Mouse (Mus musculus): ENCODE measurements around the gene Adprhl2. TPM values are rescaled to one million over a fixed set of nuclear protein-coding genes. Genes with fewer than 3 reads are reported as not detected.

The Adprhl2 gene
- polyA plus RNA-seq, 1 experiment from 2014 or later, result 44.6 TPM

- WGBS, result 76% methylated on average over 8 of the region's 8 CpGs
- Histone ChIP-seq H3K4me2 (ENCODE audit: low read depth, low read length) (no peak overlapping the region), H3K36me3 (replicated peaks; ENCODE audit: control insufficient read depth, insufficient read depth, low read depth, low read length) (no peaks in the 10 kb centered on the region), H3K27me3 (ENCODE audit: control insufficient read depth, insufficient read depth, low read length) (peaks cover 16% of the 10 kb centered on the region), H3K27ac (replicated peaks; ENCODE audit: low read depth, low read length) (no peak overlapping the region), H3K9me3 (replicated peaks; ENCODE audit: control insufficient read depth, low read length) (no peaks in the 10 kb centered on the region), H3K9ac (replicated peaks; ENCODE audit: low read length) (no peak overlapping the region), H3K4me3 (ENCODE audit: low read depth, low read length) (no peak overlapping the region), H3K4me1 (ENCODE audit: control insufficient read depth, insufficient read depth, low read length) (0 out of 2 replicates have a peak, but pooled peaks cover 2% of the 10 kb centered on the region)
- DNase-seq (ENCODE audit: low spot score), result no peak
- no peak for ATAC-seq (replicated peaks; ENCODE audit: insufficient number of reproducible peaks, low FRiP score, low TSS enrichment, low read depth)
Measured at GRCm38 (mm10) chr4:126290314-126290713, 31.2 kb downstream of the Adprhl2 start.

GRCm38 (mm10) chr4:126288085-126288666, 33.3 kb downstream of the Adprhl2 start:
- no peak for DNase-seq (ENCODE audit: low spot score)
- Histone ChIP-seq H3K4me1 (ENCODE audit: control insufficient read depth, insufficient read depth, low read length) (0 out of 2 replicates have a peak, but pooled peaks cover 2% of the 10 kb centered on the region), H3K27ac (replicated peaks; ENCODE audit: low read depth, low read length) (no peak overlapping the region)

GRCm38 (mm10) chr4:126287302-126287995, 34.1 kb downstream of the Adprhl2 start:
- Histone ChIP-seq H3K27me3 (ENCODE audit: control insufficient read depth, insufficient read depth, low read length) (peaks cover 16% of the 10 kb centered on the region), H3K4me1 (ENCODE audit: control insufficient read depth, insufficient read depth, low read length) (0 out of 2 replicates have a peak, but pooled peaks cover 2% of the 10 kb centered on the region), H3K4me3 (ENCODE audit: low read depth, low read length) (peak overlapping the region; percentile 45), H3K4me2 (ENCODE audit: low read depth, low read length) (peak overlapping the region; percentile 8), H3K36me3 (replicated peaks; ENCODE audit: control insufficient read depth, insufficient read depth, low read depth, low read length) (no peaks in the 10 kb centered on the region), H3K9me3 (replicated peaks; ENCODE audit: control insufficient read depth, low read length) (no peaks in the 10 kb centered on the region), H3K27ac (replicated peaks; ENCODE audit: low read depth, low read length) (no peak overlapping the region), H3K9ac (replicated peaks; ENCODE audit: low read length) (no peak overlapping the region)
- DNase-seq (ENCODE audit: low spot score), result no peak
- no peak for ATAC-seq (replicated peaks; ENCODE audit: insufficient number of reproducible peaks, low FRiP score, low TSS enrichment, low read depth)
- 32% methylated on average over 11 of the region's 11 CpGs for WGBS

More at GRCm38 (mm10) chr4:126288085-126288666, 33.3 kb downstream of the Adprhl2 start:
- no peak overlapping the region for H3K4me2 ChIP-seq (ENCODE audit: low read depth, low read length)
- no peaks in the 10 kb centered on the region for H3K9me3 ChIP-seq (replicated peaks; ENCODE audit: control insufficient read depth, low read length)
- no peaks in the 10 kb centered on the region for H3K36me3 ChIP-seq (replicated peaks; ENCODE audit: control insufficient read depth, insufficient read depth, low read depth, low read length)
- no peak for ATAC-seq (replicated peaks; ENCODE audit: insufficient number of reproducible peaks, low FRiP score, low TSS enrichment, low read depth)
- WGBS, result 41% methylated on average over 17 of the region's 17 CpGs
- no peak overlapping the region for H3K4me3 ChIP-seq (ENCODE audit: low read depth, low read length)
- peaks cover 16% of the 10 kb centered on the region for H3K27me3 ChIP-seq (ENCODE audit: control insufficient read depth, insufficient read depth, low read length)
- H3K9ac ChIP-seq (replicated peaks; ENCODE audit: low read length), result no peak overlapping the region

GRCm38 (mm10) chr4:126286492-126286891, 35.0 kb downstream of the Adprhl2 start, which contains the start of gene Col8a2:
TSS of gene Col8a2 (plus strand) at chr4:126286793.
- WGBS, result 2% methylated on average over 36 of the region's 42 CpGs
- DNase-seq (ENCODE audit: low spot score), result peak; percentile 39
- peaks cover 16% of the 10 kb centered on the region for H3K27me3 ChIP-seq (ENCODE audit: control insufficient read depth, insufficient read depth, low read length)
- H3K4me3 ChIP-seq (ENCODE audit: low read depth, low read length), result peak within 1 kb of the TSS; percentile 45
- H3K36me3 ChIP-seq (replicated peaks; ENCODE audit: control insufficient read depth, insufficient read depth, low read depth, low read length), result no peaks in the 10 kb centered on the region
- H3K9me3 ChIP-seq (replicated peaks; ENCODE audit: control insufficient read depth, low read length), result no peaks in the 10 kb centered on the region
- H3K4me1 ChIP-seq (ENCODE audit: control insufficient read depth, insufficient read depth, low read length), result 0 out of 2 replicates have a peak, but pooled peaks cover 2% of the 10 kb centered on the region
- no peak for ATAC-seq (replicated peaks; ENCODE audit: insufficient number of reproducible peaks, low FRiP score, low TSS enrichment, low read depth)
- H3K27ac ChIP-seq (replicated peaks; ENCODE audit: low read depth, low read length), result peak within 1 kb of the TSS; percentile 47; the same call in 1 of the 2 replicates
- H3K4me2 ChIP-seq (ENCODE audit: low read depth, low read length), result peak within 1 kb of the TSS; percentile 65
- H3K9ac ChIP-seq (replicated peaks; ENCODE audit: low read length), result peak within 1 kb of the TSS; percentile 60

- no peaks in the 10 kb centered on the region for H3K9me3 ChIP-seq (replicated peaks; ENCODE audit: control insufficient read depth, low read length)
- no peaks in the 10 kb centered on the region for H3K36me3 ChIP-seq (replicated peaks; ENCODE audit: control insufficient read depth, insufficient read depth, low read depth, low read length)
- peaks cover 16% of the 10 kb centered on the region for H3K27me3 ChIP-seq (ENCODE audit: control insufficient read depth, insufficient read depth, low read length)
- H3K9ac ChIP-seq (replicated peaks; ENCODE audit: low read length), result no peak overlapping the region
- ATAC-seq (replicated peaks; ENCODE audit: insufficient number of reproducible peaks, low FRiP score, low TSS enrichment, low read depth), result no peak
- H3K27ac ChIP-seq (replicated peaks; ENCODE audit: low read depth, low read length), result no peak overlapping the region
- DNase-seq (ENCODE audit: low spot score), result no peak
- H3K4me1 ChIP-seq (ENCODE audit: control insufficient read depth, insufficient read depth, low read length), result no peaks in the 10 kb centered on the region
- WGBS, result 90% methylated on average over 8 of the region's 8 CpGs
- no peak overlapping the region for H3K4me2 ChIP-seq (ENCODE audit: low read depth, low read length)
- no peak overlapping the region for H3K4me3 ChIP-seq (ENCODE audit: low read depth, low read length)
Measured at GRCm38 (mm10) chr4:126283582-126283981, 37.9 kb downstream of the Adprhl2 start.

- Histone ChIP-seq H3K27me3 (ENCODE audit: control insufficient read depth, insufficient read depth, low read length) (peaks cover 6% of the 10 kb centered on the region), H3K9ac (replicated peaks; ENCODE audit: low read length) (no peak overlapping the region), H3K27ac (replicated peaks; ENCODE audit: low read depth, low read length) (no peak overlapping the region), H3K4me3 (ENCODE audit: low read depth, low read length) (no peak overlapping the region), H3K9me3 (replicated peaks; ENCODE audit: control insufficient read depth, low read length) (no peaks in the 10 kb centered on the region), H3K4me2 (ENCODE audit: low read depth, low read length) (no peak overlapping the region), H3K36me3 (replicated peaks; ENCODE audit: control insufficient read depth, insufficient read depth, low read depth, low read length) (no peaks in the 10 kb centered on the region), H3K4me1 (ENCODE audit: control insufficient read depth, insufficient read depth, low read length) (0 out of 2 replicates have a peak, but pooled peaks cover 2% of the 10 kb centered on the region)
- DNase-seq (ENCODE audit: low spot score) (peak; percentile 64), ATAC-seq (replicated peaks; ENCODE audit: insufficient number of reproducible peaks, low FRiP score, low TSS enrichment, low read depth) (no peak)
- 35% methylated on average over 9 of the region's 9 CpGs for WGBS
Measured at GRCm38 (mm10) chr4:126281706-126282105, 39.8 kb downstream of the Adprhl2 start.

GRCm38 (mm10) chr4:126278961-126279360, 42.5 kb downstream of the Adprhl2 start:
- Histone ChIP-seq H3K36me3 (replicated peaks; ENCODE audit: control insufficient read depth, insufficient read depth, low read depth, low read length) (0 out of 2 replicates have a peak, but pooled peaks cover 2% of the 10 kb centered on the region), H3K9ac (replicated peaks; ENCODE audit: low read length) (peak overlapping the region; percentile 0; the same call in 1 of the 2 replicates), H3K9me3 (replicated peaks; ENCODE audit: control insufficient read depth, low read length) (no peaks in the 10 kb centered on the region), H3K4me3 (ENCODE audit: low read depth, low read length) (no peak overlapping the region), H3K4me2 (ENCODE audit: low read depth, low read length) (no peak overlapping the region), H3K27ac (replicated peaks; ENCODE audit: low read depth, low read length) (peak overlapping the region; percentile 66), H3K27me3 (ENCODE audit: control insufficient read depth, insufficient read depth, low read length) (no peaks in the 10 kb centered on the region), H3K4me1 (ENCODE audit: control insufficient read depth, insufficient read depth, low read length) (0 out of 2 replicates have a peak, but pooled peaks cover 2% of the 10 kb centered on the region)
- 26% methylated on average over 9 of the region's 9 CpGs for WGBS
- ATAC-seq (replicated peaks; ENCODE audit: insufficient number of reproducible peaks, low FRiP score, low TSS enrichment, low read depth) (0 out of 2 replicates have a peak, but pooled peaks have one; percentile 14), DNase-seq (ENCODE audit: low spot score) (no peak)

GRCm38 (mm10) chr4:126278565-126278915, 43.0 kb downstream of the Adprhl2 start:
- ATAC-seq (replicated peaks; ENCODE audit: insufficient number of reproducible peaks, low FRiP score, low TSS enrichment, low read depth), result peak; percentile 65
- 12% methylated on average over 9 of the region's 9 CpGs for WGBS
- peak overlapping the region; percentile 0; the same call in 1 of the 2 replicates for H3K9ac ChIP-seq (replicated peaks; ENCODE audit: low read length)
- DNase-seq (ENCODE audit: low spot score), result peak; percentile 83
- H3K4me3 ChIP-seq (ENCODE audit: low read depth, low read length), result no peak overlapping the region
- no peaks in the 10 kb centered on the region for H3K9me3 ChIP-seq (replicated peaks; ENCODE audit: control insufficient read depth, low read length)
- H3K27me3 ChIP-seq (ENCODE audit: control insufficient read depth, insufficient read depth, low read length), result no peaks in the 10 kb centered on the region
- H3K4me1 ChIP-seq (ENCODE audit: control insufficient read depth, insufficient read depth, low read length), result 0 out of 2 replicates have a peak, but pooled peaks cover 2% of the 10 kb centered on the region
- peak overlapping the region; percentile 66 for H3K27ac ChIP-seq (replicated peaks; ENCODE audit: low read depth, low read length)
- no peak overlapping the region for H3K4me2 ChIP-seq (ENCODE audit: low read depth, low read length)
- H3K36me3 ChIP-seq (replicated peaks; ENCODE audit: control insufficient read depth, insufficient read depth, low read depth, low read length), result 0 out of 2 replicates have a peak, but pooled peaks cover 4% of the 10 kb centered on the region
